Mouse (Mus musculus) cortical plate, adult 2 months (tissue): Measurements from ENCODE around the gene D8Ertd738e. TPM values are rescaled to one million over a fixed set of nuclear protein-coding genes. Genes with fewer than 3 reads are reported as not detected.

ENCODE experiments used
- H3K27ac ChIP-seq: fragments of 200-500 bp; 2 replicates; pipeline ENCODE4 v1.5.1; 2012; ENCODE audit warnings: low read length, control low read depth, inconsistent platforms; ENCODE audit not compliant: insufficient read depth
- H3K4me1 ChIP-seq: fragments of 200-500 bp; 2 replicates; pipeline ENCODE4 v1.6.1; 2011; ENCODE audit warnings: low read length; ENCODE audit not compliant: control insufficient read depth, insufficient read depth
- H3K4me3 ChIP-seq: fragments of 200-500 bp; 2 replicates; pipeline ENCODE4 v1.5.1; 2011; ENCODE audit warnings: mild to moderate bottlenecking, low read length, control low read depth; ENCODE audit not compliant: insufficient read depth
- CTCF ChIP-seq: fragments of 200-500 bp; IDR thresholded peaks from 2 replicates; pipeline ENCODE4 v1.5.1; 2011; ENCODE audit warnings: mild to moderate bottlenecking, control low read depth, low read length; ENCODE audit not compliant: insufficient read depth; ENCODE audit errors: extremely low read depth
- POLR2A ChIP-seq: fragments of 200-500 bp; IDR thresholded peaks from 2 replicates; pipeline ENCODE4 v1.6.1; 2011; ENCODE audit warnings: mild to moderate bottlenecking, low read length, control low read depth; ENCODE audit not compliant: insufficient read depth; ENCODE audit errors: extremely low read depth
- polyA plus RNA-seq: library from polyadenylated mRNA; depleted of rRNA; stranded (reverse); fragments of >200 nt; gene quantifications from 2 replicates; pipeline ENCODE4 v1.2.3, GENCODE M21; 2012

Gene D8Ertd738e
- polyA plus RNA-seq, 1 experiment: 213 TPM

DNA sequence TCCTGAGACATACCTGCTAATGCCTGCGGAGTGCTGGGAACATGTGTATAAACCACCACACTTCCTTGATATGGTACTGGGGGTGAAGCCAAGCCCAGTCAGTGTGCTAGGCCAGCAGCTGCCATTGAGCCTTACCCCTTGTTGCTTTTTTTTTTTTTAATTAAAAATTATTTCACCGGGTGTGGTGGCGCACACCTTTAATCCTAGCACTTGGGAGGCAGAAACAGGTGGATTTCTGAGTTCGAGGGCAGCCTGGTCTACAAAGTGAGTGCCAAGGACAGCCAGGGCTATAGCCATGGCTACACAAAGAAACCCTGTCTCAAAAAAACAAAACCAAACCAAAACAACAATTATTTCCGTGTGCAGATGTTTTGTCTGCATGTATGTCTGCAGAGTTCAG lies 44.4 kb downstream of the D8Ertd738e start:
- Histone ChIP-seq H3K27ac (no peak overlapping the region), H3K4me3 (no peak overlapping the region), H3K4me1 (no peaks in the 10 kb centered on the region; the same call in none of the 2 replicates)
- TF ChIP-seq CTCF (no peak), POLR2A (no peak)

- H3K4me3 ChIP-seq: peak overlapping the region; percentile 77
- TF ChIP-seq CTCF: 0 out of 2 replicates have a peak, but pooled peaks have one; percentile 11
- no peak for TF ChIP-seq POLR2A
- H3K27ac ChIP-seq: peak overlapping the region; percentile 91
- no peaks in the 10 kb centered on the region; the same call in none of the 2 replicates for H3K4me1 ChIP-seq
Observed at GRCm38 (mm10) chr8:84203975-84204772, 45.3 kb downstream of the D8Ertd738e start.

DNA sequence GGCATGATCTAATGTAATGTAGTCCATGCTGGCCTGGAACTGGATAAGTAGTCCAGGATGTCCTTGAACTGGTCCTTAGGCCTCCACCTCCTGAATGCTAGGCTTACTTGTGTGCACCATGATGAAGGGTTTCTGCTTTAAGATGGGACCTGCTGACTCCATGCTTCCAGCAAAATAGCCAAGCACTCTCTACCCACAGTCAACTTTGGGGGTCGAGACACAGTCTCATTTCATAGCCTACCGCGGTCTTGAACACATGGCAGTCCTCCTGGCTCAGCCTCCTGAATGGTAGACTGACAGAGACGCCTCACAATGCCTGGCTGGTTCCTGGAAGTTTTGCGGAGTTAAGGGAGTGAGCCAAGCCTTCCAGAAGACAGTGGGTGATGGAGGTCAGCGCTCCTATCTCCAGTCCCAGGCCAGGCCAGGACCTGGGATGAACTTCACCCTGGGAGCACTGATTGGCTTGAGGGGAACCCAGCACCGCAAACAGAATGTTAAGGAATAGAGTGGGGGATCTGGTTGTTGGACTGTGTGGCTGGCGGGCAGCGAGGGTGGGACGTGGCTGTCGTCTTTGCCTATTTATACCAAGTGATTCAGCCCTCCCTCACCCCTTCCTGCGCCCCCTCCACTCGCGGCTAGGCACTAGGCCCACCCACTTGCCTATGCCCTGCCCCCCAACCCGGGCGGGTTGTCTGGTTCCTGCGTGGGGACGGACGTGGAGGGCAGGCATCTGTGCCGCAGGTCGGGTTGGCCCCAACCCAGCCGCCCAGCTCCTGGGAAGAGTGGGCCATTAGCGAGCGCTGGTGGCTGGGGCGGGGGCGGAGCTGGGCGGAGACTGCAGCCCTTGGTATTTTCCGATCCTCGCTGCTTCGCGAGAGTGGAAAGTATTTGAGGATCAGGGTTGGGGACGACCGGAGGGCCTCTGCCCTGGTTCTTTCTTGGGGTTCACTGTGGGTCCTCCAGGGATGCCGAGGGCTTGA lies 46.3 kb downstream of the D8Ertd738e start:
- Histone ChIP-seq H3K4me3 (peak overlapping the region; percentile 77), H3K27ac (peak overlapping the region; percentile 91), H3K4me1 (peaks cover 4% of the 10 kb centered on the region)
- TF ChIP-seq POLR2A (peak; percentile 27; the same call in 1 of the 2 replicates), CTCF (no peak)

DNA sequence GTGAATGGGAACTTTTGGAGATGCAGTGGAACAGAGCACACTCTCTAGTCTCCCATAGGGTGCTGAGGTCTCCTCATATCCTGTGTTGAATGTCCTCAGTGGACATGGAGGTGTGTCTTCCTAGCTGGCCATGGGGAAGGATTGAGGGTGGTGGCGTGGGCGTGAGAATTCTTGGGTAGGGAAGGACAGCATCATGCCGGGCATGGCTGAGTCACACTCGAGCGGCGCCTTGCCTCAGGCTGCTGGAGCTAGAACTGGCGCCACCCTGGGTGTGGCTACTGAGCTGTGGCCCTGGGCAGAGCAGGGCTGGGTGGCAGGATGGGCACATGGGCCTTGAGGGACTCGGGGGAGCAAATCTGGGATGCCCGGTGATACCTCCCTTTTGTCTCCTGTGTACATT lies 47.1 kb downstream of the D8Ertd738e start:
- Histone ChIP-seq H3K4me1 (peaks cover 7% of the 10 kb centered on the region), H3K4me3 (peak overlapping the region; percentile 77), H3K27ac (peak overlapping the region; percentile 91)
- TF ChIP-seq POLR2A (no peak), CTCF (no peak)

- TF ChIP-seq CTCF (no peak), POLR2A (0 out of 2 replicates have a peak, but pooled peaks have one; percentile 22)
Observed at GRCm38 (mm10) chr8:84201545-84202245, 47.8 kb downstream of the D8Ertd738e start.

GRCm38 (mm10) chr8:84200652-84201544 lies 48.6 kb downstream of the D8Ertd738e start:
- peak overlapping the region; percentile 77 for H3K4me3 ChIP-seq
- no peak for TF ChIP-seq POLR2A
- TF ChIP-seq CTCF: no peak

More at GRCm38 (mm10) chr8:84201545-84202245, 47.8 kb downstream of the D8Ertd738e start:
- Histone ChIP-seq H3K4me1 (peaks cover 7% of the 10 kb centered on the region), H3K4me3 (peak overlapping the region; percentile 77), H3K27ac (peak overlapping the region; percentile 99)

DNA sequence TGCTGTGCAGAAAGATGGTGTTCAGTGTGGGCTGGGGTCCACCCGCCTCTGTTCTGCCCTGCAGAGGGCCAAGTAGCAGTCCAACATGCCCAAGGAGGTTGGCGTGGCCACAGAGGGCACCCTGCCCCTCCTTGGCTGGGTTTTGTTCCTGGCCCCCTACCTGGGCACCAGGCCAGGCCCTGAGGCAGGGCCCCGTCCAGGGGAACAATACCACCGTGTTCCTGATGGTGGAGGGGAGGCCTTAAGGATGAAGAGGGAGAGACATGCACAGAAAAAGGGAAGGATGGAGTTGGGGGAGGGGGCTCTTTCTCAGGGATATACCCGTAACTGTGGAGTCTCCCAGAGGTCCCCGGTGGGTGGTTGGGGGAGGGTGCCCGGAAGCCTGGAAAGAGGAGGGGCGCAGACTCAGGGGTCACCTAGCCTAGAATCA lies 49.4 kb downstream of the D8Ertd738e start:
- H3K4me1 ChIP-seq: peaks cover 7% of the 10 kb centered on the region
- peak overlapping the region; percentile 77; the same call in 1 of the 2 replicates for H3K4me3 ChIP-seq
- TF ChIP-seq CTCF (no peak), POLR2A (no peak)
- H3K27ac ChIP-seq: 0 out of 2 replicates have a peak overlapping the region, but pooled peaks have one; percentile 71

More at GRCm38 (mm10) chr8:84200652-84201544, 48.6 kb downstream of the D8Ertd738e start:
- H3K4me1 ChIP-seq: peaks cover 7% of the 10 kb centered on the region
- peak overlapping the region; percentile 99 for H3K27ac ChIP-seq
